Mouse (Mus musculus) left cerebral cortex, adult 18-20 months (tissue): Measurements from ENCODE around the gene Sugp2. TPM values are rescaled to one million over a fixed set of nuclear protein-coding genes. Genes with fewer than 3 reads are reported as not detected.

Source experiments
- DNase-seq, 2 experiments: peaks; one replicate each; pipeline ENCODE4 v3.0.0; 2021 to 2022; ENCODE audit warnings: low spot score in 2 of 2, mixed read lengths in 1 of 2
- total RNA-seq, 2 experiments: library from RNA; stranded (reverse); gene quantifications; 2 replicates each; pipeline ENCODE4 v1.2.3; 2021

Sugp2 gene
- total RNA-seq, 2 experiments from 2014 or later = 97.3 to 109 TPM

DNA sequence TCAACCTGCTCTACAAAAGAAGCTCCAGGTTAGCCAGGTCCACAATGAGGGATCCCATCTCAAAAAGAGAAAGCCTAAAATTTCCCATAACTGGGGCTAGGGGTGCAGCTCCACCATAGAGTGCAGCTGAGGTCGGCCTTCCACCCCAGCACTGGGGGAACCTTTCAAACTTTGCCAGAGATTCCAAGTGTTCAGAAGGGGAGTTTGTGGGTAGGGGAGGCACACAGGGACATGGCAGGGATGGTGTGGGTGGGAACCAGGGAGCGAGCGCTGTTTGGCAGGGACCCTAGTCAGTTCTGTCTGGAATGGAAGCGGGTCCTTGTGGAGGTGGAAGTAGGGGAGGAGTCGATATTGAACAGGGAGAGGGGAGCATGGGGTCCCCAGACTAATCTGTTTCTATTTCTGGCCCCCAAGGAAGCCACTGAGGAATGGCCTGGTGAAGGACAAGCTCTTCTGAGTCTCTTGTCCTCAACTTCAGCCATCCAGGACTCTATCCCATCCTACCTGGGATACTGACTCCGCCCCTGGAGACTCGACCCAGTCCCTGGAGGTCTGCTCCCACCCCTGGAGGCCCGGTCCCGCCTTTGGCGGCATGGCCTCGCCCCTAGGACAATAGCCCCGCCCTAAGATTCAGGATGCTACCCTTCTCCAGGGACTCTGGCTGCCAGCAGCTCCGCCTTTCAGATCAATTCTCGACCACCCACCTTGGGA, 95.3 kb downstream of the Sugp2 start, which contains the start of gene Gdf1:
Gene Gdf1, plus strand, starts transcription at position 694 of the 711 bp plus-strand sequence.
- DNase-seq = no peak

Other genes starting within 250 kb of the Sugp2 start
- 10 to 100 TPM; 28.7 TPM for gene Gatad2a, start 237.8 kb upstream of the Sugp2 start, total RNA-seq
- 10 to 100 TPM; 67.6 to 69.9 TPM for gene Mau2, start 191.5 kb upstream of the Sugp2 start, total RNA-seq
- 10 to 100 TPM; 46.8 to 47.1 TPM for gene Sugp1, start 191.4 kb upstream of the Sugp2 start, total RNA-seq
- gene Tm6sf2, start 161.3 kb upstream of the Sugp2 start, total RNA-seq = 1 to 10 TPM; 3.6 to 4.2 TPM
- gene Hapln4, start 150.8 kb upstream of the Sugp2 start, total RNA-seq = 100 to 1,000 TPM in 1 of 2 experiments, 10 to 100 TPM in 1; 97.9 to 111 TPM
- gene Ncan, start 113.4 kb upstream of the Sugp2 start, total RNA-seq = 100 to 1,000 TPM; 137 to 145 TPM
- 10 to 100 TPM; 23.7 to 25.5 TPM for gene Nr2c2ap, start 102.9 kb upstream of the Sugp2 start, total RNA-seq
- 10 to 100 TPM; 11.7 to 14.9 TPM for gene Rfxank, start 95.1 kb upstream of the Sugp2 start, total RNA-seq
- 10 to 100 TPM; 47.7 to 48.0 TPM for gene Borcs8, start 94.7 kb upstream of the Sugp2 start, total RNA-seq
- not detected for gene Mef2b, start 94.5 kb upstream of the Sugp2 start, total RNA-seq
- gene Tmem161a, start 61.9 kb upstream of the Sugp2 start, total RNA-seq = 10 to 100 TPM; 45.2 to 46.2 TPM
- 10 to 100 TPM; 36.0 to 37.8 TPM for gene Slc25a42, start 21.9 kb upstream of the Sugp2 start, total RNA-seq
- 10 to 100 TPM; 37.0 to 42.1 TPM for gene Armc6, start 240 bp downstream of the Sugp2 start, total RNA-seq
- 1 to 10 TPM; 7.9 to 9.8 TPM for gene Homer3, start 48.6 kb downstream of the Sugp2 start, total RNA-seq
- 10 to 100 TPM; 42.0 to 49.1 TPM for gene Ddx49, start 68.3 kb downstream of the Sugp2 start, total RNA-seq
- 100 to 1,000 TPM; 141 to 145 TPM for gene Cope, start 68.3 kb downstream of the Sugp2 start, total RNA-seq
- 10 to 100 TPM; 86.4 to 94.3 TPM for gene Cers1, start 81.5 kb downstream of the Sugp2 start, total RNA-seq
- 10 to 100 TPM; 16.4 to 19.1 TPM for gene Gdf1, start 95.6 kb downstream of the Sugp2 start, total RNA-seq
- gene Upf1, start 119.1 kb downstream of the Sugp2 start, total RNA-seq = 10 to 100 TPM; 64.1 to 73.7 TPM
- gene Comp, start 139.3 kb downstream of the Sugp2 start, total RNA-seq = under 1 TPM; 0.30 to 0.33 TPM
- gene Crtc1, start 205.4 kb downstream of the Sugp2 start, total RNA-seq = 100 to 1,000 TPM; 152 to 154 TPM
- 10 to 100 TPM; 43.7 to 44.4 TPM for gene Klhl26, start 242.7 kb downstream of the Sugp2 start, total RNA-seq